Mouse (Mus musculus) right cerebral cortex, postnatal 36 days (tissue): ENCODE data around the gene Usp48.

Experiments used
- DNase-seq, 2 experiments: peaks; one replicate each; pipeline ENCODE4 v3.0.0; 2022; ENCODE audit warnings: low spot score in 2 of 2, mixed read lengths in 1 of 2

The Usp48 gene

DNA sequence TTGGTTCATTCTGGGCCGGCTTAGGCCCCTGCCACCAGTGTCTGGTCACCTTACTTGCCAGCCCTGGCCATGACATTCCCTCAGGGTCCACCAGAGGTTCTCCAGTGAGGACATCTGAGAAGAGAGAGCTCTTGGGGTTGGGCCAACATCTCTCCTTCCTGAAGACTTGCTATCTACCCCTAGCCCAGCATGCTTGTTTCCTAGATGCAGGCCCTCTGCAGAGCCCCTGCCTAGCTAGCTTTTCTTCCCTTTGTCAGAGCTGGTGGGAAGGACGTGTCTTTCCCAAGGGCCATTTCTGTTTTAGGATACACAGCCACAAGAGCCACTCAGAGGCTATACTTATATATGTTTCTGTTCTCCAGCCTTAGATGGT lies 67.5 kb downstream of the Usp48 start:
- no peak for DNase-seq

DNA sequence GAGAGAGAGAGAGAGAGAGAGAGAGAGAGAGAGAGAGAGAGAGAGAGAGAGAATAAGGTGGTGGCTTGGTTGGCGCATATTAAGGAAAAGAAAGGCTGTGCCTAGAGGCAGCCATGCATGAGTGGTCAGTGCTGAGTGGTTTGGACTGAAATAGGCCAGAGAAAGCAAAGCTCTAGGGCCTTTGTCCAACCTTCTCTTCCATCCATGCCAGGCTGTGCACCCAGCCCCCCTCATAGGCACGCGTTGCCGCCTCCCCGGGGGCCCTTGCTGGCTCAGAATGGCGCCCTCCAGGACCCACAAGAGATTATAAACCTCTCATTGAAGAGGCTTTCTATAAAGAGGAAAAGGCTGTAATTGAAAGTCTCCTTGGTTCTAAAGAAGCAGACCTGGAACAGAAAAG lies 68.0 kb downstream of the Usp48 start:
- no peak for DNase-seq

DNA sequence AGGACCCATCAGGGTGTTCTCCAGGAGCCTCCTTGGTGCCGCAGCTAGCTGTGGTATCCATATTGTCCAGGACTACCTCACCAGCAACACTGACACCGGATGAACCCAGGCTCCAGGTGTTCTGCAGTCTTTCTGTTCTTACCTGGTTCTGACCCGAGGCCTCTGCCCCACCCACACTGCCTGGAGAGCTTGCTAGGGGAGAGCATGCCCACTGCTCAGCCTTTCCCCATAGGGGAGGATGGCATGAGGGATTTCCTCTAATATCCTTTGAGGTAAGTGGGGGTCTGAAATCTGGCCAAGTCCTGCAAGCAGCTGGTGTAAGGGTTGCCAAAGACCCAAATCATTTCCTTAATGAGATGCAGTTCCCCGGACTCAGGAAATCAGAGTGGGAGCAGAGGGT lies 69.9 kb downstream of the Usp48 start:
- no peak for DNase-seq

DNA sequence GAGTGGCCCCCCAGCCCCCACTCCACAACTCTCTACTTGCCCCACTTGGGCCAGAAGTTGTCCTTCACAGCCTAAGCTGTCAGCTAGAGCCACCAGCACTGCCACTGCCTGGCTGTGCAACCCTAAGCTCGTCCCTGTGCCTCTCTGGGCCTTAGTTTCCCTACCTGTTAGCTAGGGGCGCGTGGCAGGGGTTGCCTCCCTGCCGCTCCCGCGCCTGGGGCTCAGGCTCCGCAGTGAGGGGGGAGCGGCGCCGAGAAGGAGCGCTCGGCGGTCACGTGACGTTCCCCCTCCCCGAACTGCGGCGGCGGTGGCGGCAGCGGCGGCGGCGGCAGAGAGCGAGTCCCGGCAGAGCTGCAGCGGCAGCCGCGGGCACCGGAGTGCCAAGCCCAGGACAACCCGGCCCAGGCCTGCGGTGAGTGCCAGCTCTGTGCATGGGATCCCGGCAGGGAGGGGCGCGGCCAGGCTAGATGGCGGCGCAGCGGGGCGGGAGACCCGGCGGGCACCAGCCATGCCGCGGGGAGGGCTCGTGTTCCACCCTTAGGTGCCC lies 71.0 kb downstream of the Usp48 start, which contains the start of gene Rap1gap:
TSS of gene Rap1gap (plus strand) at position 294 of the 547 bp plus-strand sequence.
- peak; percentile 63 to 69 for DNase-seq

DNA sequence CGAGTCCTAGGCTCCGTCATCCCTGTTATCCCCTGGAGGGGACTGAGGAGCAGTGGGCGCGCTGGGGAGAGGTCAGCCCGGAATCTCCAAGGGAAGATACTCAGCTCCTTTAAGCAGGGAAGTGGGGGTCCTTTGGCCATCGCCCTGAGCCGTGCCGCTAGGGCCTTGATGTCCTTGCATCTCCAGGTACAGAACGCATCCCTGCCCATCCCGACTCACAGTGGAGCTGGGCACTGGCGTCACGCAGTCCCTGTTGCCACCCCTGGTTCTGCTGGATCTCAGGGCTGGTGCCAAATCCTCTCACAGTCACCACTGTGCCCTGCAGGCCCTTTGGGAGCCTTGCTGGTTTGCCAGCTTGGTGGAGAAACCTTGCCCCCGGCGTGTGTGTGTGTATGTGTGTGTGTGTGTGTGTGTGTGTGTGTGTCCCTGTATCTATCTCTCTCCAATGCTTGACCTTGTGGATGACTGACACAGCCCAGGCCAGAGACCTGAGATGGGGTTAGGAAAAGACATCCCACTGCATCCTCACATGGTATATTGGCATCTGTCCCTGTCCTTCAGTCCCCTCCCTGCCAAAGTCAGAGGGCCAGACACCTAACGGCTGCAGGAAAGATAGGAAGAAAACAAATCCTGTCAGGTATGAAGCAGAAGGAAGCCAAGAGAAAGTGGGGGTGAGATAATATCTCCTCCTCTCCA lies 71.6 kb downstream of the Usp48 start:
- DNase-seq = no peak

DNA sequence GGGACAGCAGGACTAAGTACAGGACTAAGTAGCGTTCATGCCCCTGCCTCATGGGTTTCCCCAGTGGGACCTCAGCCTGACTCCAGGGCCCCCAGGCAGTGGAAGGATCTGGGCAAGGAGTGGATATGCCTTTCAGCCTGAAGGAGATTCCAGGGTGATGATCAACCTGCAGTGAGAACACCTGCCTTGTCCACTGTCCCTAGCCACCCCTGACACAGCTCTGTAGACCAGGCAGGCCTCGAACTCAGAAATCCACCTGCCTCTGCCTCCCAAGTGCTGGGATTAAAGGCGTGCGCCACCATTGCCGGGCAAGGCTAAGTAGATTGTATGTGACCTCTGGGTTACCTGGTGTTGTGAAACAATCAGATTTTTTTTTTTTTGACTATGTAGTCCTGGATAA lies 72.2 kb downstream of the Usp48 start:
- no peak for DNase-seq

DNA sequence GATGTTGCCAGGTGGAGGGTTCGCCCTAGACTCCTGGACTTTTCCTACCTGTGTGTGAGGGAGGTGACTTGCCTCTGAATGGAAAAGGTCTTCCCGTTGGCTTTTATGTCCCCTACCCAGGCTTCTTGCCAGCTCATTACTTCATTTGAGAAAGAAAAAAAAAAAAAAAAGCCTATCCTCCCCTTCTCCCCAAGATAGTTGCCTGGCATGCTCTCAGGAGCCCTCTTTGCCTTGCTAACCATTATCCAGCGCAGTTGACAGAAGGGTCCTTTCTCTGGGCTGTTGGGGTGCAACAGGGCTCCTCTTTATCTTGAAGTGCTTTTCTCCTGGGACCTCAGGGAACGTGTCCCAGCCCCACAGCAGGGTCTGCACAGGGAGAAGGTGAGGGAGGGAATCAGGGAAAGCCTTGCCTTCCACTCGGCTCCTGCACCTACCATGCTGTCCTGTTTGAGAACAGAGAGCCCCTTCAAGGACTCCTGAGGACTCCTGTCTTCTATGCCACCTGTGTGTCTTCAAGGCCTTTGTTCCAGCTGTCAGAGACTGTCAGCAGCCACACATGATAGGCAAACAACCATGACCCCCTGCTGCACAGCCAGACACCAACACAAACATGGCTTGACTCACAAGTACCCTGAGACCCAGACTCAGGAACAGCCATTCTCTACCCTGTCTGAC lies 72.9 kb downstream of the Usp48 start:
- no peak for DNase-seq

DNA sequence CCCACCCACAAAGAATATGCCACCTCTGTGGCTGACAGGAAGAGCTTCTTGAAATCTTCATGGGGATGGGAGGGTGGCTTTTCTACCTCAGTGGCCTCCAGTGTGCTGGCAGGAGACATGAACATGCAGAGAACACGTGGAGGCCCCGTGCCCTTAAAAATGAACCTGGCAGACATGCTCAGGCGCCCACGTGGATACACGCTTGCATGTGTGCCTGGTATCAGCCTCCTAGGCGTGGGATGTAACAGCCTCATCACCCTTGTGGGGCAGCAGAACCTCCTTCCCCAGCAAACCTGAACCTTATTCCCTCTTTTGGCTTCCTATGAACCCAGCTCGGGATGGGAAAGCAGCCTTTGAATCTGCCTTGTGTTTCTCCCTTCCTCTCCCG lies 73.4 kb downstream of the Usp48 start:
- no peak for DNase-seq

DNA sequence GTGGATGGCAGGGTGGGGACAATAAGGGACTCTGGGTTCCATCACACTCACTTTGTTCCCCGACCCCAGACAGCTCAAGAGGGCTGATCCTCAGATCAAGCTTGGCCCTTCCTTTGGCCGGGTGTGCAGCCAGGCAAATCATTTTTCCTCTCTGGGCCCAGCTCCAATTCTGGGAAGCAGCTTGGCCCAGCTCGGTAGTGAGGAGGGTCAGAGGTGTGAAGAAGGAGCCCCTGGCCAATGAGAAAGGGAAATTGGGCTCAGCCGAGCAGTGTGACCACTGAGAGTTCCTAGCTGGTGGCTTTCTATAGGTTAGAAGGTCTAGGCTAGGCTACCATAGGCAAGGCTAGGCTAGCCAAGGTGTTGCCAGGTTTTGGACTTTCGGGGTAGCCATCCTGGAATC lies 74.2 kb downstream of the Usp48 start:
- DNase-seq = no peak

DNA sequence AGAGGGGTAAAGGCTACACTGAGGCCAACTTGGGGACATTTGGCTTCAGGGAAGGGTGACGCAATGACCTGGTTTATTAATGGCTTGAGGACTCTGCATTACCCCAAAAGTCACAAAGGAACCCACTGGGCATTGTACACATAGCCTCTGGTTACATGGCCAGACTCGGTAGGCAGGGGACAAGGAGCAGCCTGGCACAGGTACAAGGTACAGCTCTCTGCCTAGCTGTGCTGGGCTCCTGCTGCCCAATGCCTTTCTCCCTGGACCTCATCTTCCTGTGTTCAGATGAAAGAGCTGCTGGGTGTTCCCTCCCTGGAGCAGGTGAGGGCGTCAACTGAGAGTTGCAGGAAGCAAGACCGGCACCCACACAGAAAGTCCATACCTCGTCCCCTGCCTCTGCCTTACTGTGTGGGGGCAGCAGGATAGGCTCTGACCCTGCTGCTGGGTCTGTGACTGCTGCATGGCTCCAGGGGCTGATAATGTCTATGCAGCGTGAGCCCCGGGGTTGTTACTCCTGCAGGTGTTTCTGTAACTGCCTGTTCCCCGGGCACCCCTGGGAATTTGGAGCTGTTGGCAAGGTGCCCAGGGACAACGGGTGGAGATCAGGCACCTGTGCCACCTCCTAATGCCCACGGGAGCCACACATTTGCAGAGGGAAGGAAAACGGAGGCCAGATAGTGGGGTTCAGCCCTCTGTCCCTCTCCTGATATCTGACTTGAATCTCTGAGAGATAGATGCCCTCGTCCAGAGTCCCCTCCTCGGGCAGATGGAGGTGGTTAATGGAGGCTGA lies 78.4 kb downstream of the Usp48 start:
- DNase-seq = no peak

DNA sequence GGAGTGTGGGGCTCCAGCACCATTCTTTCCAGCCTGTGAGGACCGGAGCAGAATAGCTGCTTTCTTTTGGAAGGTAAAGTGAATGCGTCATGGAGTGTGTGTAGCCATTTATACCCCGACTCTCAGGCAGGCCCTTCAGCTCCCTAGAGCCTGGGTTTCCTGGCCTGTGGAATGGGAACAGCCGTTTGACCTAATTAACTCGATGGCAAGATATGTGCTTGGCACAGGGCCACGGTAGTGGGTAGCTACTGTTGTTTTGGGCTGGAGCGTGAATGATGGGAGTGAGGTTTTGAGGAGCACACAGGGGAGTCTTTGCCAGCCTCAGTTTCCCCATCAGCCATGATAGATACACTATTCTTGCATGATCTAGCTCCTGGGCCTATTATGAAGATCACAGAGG lies 82.0 kb downstream of the Usp48 start:
- DNase-seq = no peak

DNA sequence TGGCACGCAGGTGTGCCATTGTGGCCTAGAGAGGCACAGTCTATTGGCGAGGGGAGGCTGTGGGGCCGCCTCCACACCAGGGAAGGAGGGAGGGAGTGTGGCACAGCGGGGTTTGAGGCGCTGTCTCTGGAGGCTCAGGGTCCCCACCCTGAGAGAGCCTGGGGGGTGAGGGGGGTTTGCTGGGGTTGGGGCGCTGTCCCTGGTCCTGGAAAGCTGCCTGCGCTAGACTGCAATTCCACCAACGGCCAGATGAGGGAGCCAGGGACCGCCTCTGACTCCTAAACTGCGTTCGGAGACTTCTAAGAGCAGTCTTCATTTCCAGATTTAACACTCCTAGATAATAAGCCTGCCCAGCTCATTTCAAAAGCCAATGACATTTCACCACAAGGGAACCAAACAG lies 82.5 kb downstream of the Usp48 start:
- peak; percentile 67 to 70 for DNase-seq

DNA sequence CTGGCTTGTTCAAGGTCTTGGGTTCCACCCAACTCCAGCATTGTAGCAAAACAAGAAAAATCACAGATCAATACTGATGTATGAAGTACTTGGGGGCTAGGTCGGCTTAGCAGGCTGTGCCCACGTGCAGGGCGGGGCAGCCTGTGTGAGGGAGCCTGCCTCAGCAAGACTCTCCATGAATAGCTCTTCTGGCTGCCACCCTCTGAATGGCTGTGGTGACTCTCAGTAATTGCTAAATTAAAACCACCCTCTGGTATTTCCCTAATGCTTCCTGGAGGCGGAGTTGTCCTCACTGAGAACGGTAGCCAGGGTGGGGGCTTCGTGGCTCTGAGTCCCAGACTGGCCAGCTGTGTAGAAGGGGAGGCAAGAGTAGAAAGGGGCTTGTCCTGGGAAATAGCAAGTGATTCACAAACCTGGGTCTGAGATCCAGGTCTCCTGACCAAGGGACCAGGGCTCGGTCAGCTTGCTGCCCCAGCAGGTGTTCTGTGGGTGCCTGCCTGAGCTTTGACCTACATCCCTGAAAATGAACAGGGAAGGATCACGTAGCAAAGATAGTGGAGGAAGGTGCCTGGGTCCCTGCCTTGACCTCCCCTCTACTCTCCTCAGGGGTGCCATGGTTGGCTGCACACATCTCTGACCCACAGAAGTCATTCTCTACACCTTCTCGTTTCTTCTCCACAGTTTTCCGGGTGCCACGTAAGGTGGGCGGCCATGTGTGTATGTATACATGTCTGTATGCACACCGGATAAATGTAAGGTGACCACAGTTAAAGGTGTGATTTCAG lies 83.3 kb downstream of the Usp48 start:
- DNase-seq = peak in 1 of 2 experiments; percentile 65

DNA sequence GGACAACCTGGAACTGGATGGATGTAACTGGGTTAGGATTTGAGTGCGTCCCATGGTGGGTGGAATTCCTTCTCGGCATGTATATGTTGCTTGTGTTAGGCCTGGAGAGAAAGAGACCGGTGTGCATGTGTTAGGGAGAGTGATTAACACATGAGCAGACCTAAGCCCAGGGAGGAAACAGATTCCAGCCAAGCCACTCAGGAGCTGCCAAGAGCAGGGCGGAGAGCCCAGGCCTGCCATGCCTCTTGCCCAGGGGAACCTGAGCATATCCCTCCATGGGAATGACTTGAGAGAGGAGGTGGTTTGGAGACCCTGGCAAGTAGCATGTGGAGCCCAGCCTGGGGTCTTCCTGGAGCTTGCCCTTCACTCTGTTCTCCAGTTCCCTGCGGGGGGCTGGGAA lies 84.4 kb downstream of the Usp48 start:
- no peak for DNase-seq

DNA sequence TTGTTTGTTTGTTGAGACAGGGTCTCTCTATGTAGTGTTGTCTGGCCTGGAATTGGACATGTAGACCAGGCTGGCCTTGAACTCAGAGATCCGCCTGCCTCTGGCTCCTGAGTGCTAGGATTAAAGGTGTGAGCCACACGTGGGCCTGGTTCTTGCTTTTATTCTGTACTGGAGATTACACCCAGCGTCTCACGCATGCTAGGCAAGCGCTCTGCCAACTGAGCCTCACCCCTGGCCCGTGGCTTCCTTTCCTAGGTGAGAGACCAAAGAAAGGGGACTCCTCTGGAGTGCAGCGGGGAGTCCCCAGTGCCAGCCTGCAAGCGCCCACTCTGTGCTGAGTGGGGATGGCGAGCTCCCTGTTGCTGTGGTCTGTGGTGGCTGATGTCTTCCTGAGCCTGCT lies 85.0 kb downstream of the Usp48 start:
- DNase-seq = no peak

DNA sequence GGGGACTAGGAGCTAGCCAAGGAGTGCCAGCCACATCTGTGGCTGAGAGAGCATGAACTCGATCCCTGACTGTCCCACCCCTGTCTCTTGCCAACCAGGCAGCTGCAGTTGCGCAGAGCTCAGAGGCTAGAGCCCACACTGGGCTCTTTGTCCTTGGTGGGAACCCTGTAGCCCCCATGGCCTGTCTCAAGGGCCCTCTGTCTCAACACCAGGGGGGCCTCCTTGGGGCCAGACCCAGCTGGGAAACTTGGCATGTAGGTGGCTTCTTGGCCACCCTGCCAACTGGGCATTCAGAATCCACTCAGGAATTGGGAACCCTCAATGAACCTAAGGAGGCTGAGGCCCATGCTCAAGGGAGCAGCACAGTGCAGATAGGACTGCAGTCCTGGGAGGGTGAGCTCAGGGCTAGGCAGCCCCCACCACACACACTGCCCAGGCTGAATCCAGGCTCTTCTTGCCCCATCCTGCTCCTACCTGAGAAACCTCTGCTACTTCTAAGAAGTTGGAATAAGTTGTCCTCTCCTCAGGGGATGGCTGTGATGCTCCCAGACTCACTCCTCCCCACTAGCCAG lies 86.5 kb downstream of the Usp48 start:
- no peak for DNase-seq

DNA sequence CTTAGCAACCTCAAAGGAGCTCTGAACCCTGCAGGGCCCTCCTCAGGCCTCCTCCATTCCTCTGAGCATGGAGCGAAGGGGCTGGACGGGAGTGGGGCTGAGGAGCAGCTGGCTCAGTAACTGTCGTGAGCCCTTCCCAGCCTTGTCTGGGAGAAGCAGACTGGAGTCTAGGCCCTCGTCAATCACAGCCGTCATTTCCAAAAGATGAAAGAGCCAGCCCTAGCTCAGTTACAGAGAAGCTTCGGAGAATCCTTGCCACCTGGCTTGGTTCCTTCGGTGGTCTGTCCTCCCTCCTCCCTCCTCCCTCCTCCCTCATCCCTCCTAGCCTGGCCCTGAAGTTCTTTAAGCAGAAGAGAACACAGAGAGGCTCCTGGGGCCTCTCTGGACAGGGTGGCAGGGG lies 87.2 kb downstream of the Usp48 start:
- DNase-seq = no peak

DNA sequence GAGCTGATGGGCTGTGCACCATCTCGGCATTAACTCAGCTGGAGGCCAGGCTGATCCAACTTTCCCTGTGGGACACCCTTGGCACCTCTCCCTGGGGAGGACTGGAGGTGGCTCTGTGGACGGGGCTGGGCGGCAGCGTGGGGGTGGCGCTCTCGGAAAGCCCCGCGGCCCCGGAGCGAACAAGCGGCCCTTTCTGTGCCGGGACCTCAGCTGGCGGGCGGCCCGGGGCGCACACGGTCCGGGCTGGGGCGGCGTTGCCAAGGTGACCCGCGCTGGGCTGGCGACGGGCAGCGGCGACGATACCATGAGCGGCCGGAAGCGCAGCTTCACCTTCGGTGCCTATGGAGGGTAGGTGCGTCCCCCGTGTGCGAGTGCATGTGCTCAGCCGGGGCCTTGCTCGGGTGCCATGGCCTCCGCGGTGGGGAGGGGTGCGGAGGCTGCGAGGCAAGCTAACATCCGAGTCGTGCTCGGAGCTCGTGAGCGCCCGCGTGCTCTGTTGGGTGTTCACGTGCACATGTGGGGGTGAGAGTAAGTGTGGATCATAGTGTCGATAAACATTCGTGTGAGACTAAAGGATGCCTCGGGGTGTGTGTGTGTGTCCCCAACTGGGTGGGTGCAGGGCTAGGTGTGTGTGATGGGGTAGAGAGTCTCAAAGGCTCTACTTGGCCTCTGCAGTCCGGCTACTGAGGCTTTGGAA lies 88.0 kb downstream of the Usp48 start:
- peak; percentile 64 to 65 for DNase-seq

DNA sequence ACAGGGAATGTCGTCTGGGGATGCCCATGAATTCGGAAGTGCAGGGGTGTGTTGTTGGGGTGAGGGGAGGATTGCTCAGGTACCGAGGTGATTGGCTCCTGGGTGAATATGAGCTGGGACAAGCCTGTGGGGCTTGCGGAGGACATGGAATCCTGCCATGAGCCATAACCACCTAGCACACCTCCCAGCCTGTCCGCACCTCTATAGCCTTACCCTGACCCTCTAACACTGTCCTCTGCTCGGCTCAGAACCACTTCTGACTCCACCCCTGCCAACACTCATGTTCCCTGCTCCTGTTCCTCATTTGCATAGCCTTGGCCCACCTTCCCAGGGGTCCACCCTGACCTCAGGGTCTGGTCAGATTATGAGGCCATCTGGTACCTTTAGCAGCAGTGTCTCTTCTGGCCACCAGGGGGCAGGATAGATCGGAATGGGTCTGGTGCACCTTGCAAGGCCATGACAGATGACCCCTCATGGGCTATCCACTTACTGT lies 89.5 kb downstream of the Usp48 start:
- no peak for DNase-seq

DNA sequence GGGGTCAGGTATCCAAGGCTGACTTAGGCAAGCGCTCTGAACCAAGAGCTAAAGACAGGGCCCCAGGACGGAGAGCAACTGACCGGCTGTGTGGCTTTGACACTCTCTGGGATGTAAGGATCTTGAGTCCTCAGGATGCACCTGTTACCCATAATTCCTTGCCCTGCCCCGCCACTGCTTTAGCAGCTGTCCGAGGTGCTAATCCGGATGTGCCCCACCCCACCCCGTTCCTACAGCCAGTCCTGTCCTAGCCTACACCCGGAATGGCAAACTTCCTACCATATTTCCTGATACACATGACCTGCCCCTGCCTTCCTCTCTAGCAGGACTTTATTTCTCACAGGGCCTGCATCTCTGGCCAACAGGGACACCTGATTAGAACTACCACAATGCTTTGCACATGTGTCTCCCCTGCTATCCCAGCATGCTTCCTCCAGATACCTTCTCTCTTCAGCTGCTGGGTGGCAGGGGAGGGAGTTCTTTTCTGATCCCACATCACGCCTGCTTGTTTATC lies 91.3 kb downstream of the Usp48 start:
- DNase-seq = no peak
